Mouse (Mus musculus): ENCODE measurements around the gene Vmn2r96. TPM values are rescaled to one million over a fixed set of nuclear protein-coding genes. Genes with fewer than 3 reads are reported as not detected.
"Not testable (repeated sequence)": the region's sequence is repeated elsewhere in the genome, so short reads cannot be mapped to it uniquely, and the experiment has no call there.

The Vmn2r96 gene
- not detected for polyA plus RNA-seq (2021)

GRCm38 (mm10) chr17:18572851-18573250 lies at the start of gene Vmn2r96:
TSS of gene Vmn2r96 (plus strand) at chr17:18573151.
- POLR2A ChIA-PET; in situ Hi-C loops (cut with MboI; ENCODE audit: low pct_unique_long_range_greater_than_20kb): not testable (repeated sequence)

GRCm38 (mm10) chr17:18523371-18523770 lies 49.6 kb upstream of the Vmn2r96 start:
- CTCF ChIA-PET: no interaction called here
- POLR2A ChIA-PET: no interaction called here
- in situ Hi-C loops (cut with MboI; ENCODE audit: low pct_unique_long_range_greater_than_20kb): no loop called here

More at GRCm38 (mm10) chr17:18572851-18573250, at the start of gene Vmn2r96:
- DNase-seq (ENCODE audit: low read depth, low spot score); H3K27me3 ChIP-seq; CTCF ChIA-PET; ATAC-seq: not testable (repeated sequence)

GRCm38 (mm10) chr17:18523991-18524390 lies 49.0 kb upstream of the Vmn2r96 start:
- no peak for ATAC-seq
- ChIA-PET POLR2A (no interaction called here), CTCF (no interaction called here)
- no peaks in the 10 kb centered on the region for H3K27me3 ChIP-seq
- DNase-seq (ENCODE audit: low read depth, low spot score): no peak
- in situ Hi-C loops (cut with MboI; ENCODE audit: low pct_unique_long_range_greater_than_20kb): no loop called here
- no peak for TF ChIP-seq CTCF (IDR thresholded peaks at IDR 0.05)

More at GRCm38 (mm10) chr17:18523371-18523770, 49.6 kb upstream of the Vmn2r96 start:
- DNase-seq (ENCODE audit: low read depth, low spot score) (no peak), ATAC-seq (no peak)
- no peaks in the 10 kb centered on the region for H3K27me3 ChIP-seq
- TF ChIP-seq CTCF (IDR thresholded peaks at IDR 0.05): no peak

- in situ Hi-C loops (cut with MboI; ENCODE audit: low pct_unique_long_range_greater_than_20kb); ATAC-seq; DNase-seq (ENCODE audit: low read depth, low spot score); CTCF ChIA-PET; POLR2A ChIA-PET; H3K27me3 ChIP-seq: not testable (repeated sequence)
These were observed 14.5 kb upstream of the Vmn2r96 start for GRCm38 (mm10) chr17:18558212-18559158.

GRCm38 (mm10) chr17:18566186-18566585 lies 6.8 kb upstream of the Vmn2r96 start:
- POLR2A ChIA-PET; H3K27me3 ChIP-seq; in situ Hi-C loops (cut with MboI; ENCODE audit: low pct_unique_long_range_greater_than_20kb); DNase-seq (ENCODE audit: low read depth, low spot score); CTCF ChIA-PET; ATAC-seq: not testable (repeated sequence)

- CTCF ChIA-PET; POLR2A ChIA-PET; H3K27me3 ChIP-seq; in situ Hi-C loops (cut with MboI; ENCODE audit: low pct_unique_long_range_greater_than_20kb); ATAC-seq; DNase-seq (ENCODE audit: low read depth, low spot score): not testable (repeated sequence)
These were observed 42.2 kb downstream of the Vmn2r96 start for GRCm38 (mm10) chr17:18615151-18615550.

- no peak for DNase-seq (ENCODE audit: low read depth, low spot score)
- ChIA-PET CTCF (no interaction called here), POLR2A (no interaction called here)
- ATAC-seq: no peak
- no peaks in the 10 kb centered on the region for H3K27me3 ChIP-seq
- no peak for TF ChIP-seq CTCF (IDR thresholded peaks at IDR 0.05)
- in situ Hi-C loops (cut with MboI; ENCODE audit: low pct_unique_long_range_greater_than_20kb): no loop called here
These were observed 53.6 kb downstream of the Vmn2r96 start for GRCm38 (mm10) chr17:18626532-18626931.

Other genes with a start within 250 kb of the Vmn2r96 start
- gene Vmn2r95, start 149.1 kb upstream of the Vmn2r96 start, polyA plus RNA-seq (2021): not detected